Mouse (Mus musculus): ENCODE results near the gene Hand2.

DNA sequence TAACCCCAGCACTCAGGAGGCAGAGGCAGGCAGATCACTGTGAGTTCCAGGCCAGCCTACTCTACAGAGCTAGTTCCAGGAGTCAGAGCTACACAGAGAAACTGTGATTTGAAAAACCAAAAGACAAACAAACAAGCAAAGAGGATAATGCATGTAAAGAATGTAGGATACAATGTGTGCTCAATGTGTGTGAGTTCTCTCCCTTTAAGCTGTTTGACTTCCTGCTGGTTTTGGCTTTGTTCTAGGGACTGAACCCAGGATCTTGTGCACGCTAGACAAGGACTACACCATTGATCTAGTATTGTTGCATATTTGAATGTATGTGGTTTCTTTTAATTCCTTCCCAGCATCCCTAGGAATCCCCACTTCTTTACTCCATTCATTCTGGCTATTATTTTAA is 14.3 kb upstream of the Hand2 start:
- TF ChIP-seq CTCF (IDR thresholded peaks at IDR 0.05; ENCODE audit: low read depth) (no peak), EP300 (IDR thresholded peaks at IDR 0.05; ENCODE audit: low read depth) (no peak)

Measured in liver, postnatal 0 days (tissue).